Mouse (Mus musculus): Measurements from ENCODE around the gene Ptpre. TPM values are rescaled to one million over a fixed set of nuclear protein-coding genes. Genes with fewer than 3 reads are reported as not detected.

The Ptpre gene
- 10 to 100 TPM; 29.2 to 39.3 TPM for polyA plus RNA-seq (2017; shearing (Covaris generic))

DNA sequence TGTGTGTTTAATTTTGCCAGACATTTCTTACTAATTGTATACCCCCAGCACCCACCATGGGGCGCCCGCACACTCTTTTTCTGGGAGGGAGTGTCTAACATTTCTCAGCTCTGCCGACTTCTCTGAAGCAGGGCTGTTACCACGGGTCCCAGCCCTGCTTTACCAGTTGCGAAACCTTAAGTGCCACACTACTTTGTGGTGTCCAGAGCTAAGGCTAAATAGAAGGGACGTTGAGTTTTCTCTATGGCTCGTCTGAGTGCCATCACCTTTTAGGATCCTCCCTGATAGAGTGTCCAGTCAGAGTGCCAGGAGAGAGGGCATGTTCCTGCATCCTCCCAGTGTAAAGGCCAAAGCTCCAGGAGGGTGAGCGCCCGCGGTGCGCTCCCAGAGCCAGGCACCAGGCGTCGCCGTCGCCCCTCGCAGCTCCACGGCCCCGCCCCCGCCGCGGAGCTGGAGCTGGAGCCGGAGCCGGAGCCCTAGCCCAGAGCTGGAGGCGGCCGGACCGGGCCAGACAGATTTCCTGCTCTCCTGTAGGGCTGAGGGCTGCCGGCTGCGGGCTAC lies at the start of gene Ptpre:
TSS of gene Ptpre (plus strand) at position 141 of the 561 bp plus-strand sequence.

DNA sequence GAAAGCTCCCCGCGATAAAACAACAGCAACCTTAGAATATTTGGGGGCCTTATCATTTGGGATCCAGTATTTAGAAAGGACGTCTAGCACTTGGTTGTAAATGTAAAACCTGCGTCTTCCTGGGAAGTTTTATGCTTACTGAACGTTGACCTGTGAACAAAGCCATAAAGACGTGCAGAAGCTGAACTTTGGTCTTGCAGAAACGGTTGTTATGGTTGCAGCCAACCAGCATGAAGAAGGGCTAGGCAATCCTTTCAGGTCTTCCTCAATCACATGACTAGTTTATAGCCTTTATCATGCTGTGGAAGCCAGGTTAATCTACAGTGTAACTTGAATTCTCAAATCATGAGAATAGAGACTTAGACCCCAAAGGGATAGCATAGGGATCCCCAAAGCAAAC lies 8.8 kb upstream of the Ptpre start, which contains the start of gene Clrn3:
TSS of gene Clrn3 (minus strand) at position 140 of the 400 bp plus-strand sequence.

GRCm38 (mm10) chr7:135715642-135716444 lies 178.6 kb downstream of the Ptpre start, which contains the start of gene Mki67:
Gene Mki67, minus strand, starts transcription at chr7:135716361.

Other genes starting within 250 kb of the Ptpre start
- not detected for gene Foxi2, start 127.2 kb upstream of the Ptpre start, polyA plus RNA-seq (2017; shearing (Covaris generic))
- under 1 TPM in 1 of 2 experiments, not detected in 1; 0.24 TPM for gene Clrn3, start 8.8 kb upstream of the Ptpre start, polyA plus RNA-seq (2017; shearing (Covaris generic))
- 1 to 10 TPM; 2.9 to 6.6 TPM for gene Mki67, start 178.9 kb downstream of the Ptpre start, polyA plus RNA-seq (2017; shearing (Covaris generic))

All from inflammation-experienced regulatory T-cells (primary cell).